Mouse (Mus musculus) limb, embryonic 14.5 days (tissue): ENCODE results near the gene Atxn7l1. TPM values are rescaled to one million over a fixed set of nuclear protein-coding genes. Genes with fewer than 3 reads are reported as not detected.

Experiments used
- ATAC-seq: fragments of 200-750 bp; cut with Nextera tagmentation; 2 replicates; pipeline ENCODE4 v1.8.0; 2017; ENCODE audit warnings: low read depth, moderate number of reproducible peaks, moderate TSS enrichment; ENCODE audit not compliant: low FRiP score
- DNase-seq: peaks from one replicate; pipeline ENCODE4 v3.0.0-alpha.2; 2015; ENCODE audit warnings: low spot score
- H3K27ac ChIP-seq: fragments of 300-500 bp; sonication (generic); replicated peaks from 2 replicates; pipeline ENCODE4 v1.5.1; 2014; ENCODE audit warnings: low read depth, mild to moderate bottlenecking, low read length, moderate library complexity, mixed read lengths
- H3K27me3 ChIP-seq: fragments of 300-500 bp; sonication (generic); 2 replicates; pipeline ENCODE4 v1.6.1; 2014; ENCODE audit warnings: low read length, mixed read lengths; ENCODE audit not compliant: control insufficient read depth, insufficient read depth
- H3K36me3 ChIP-seq: fragments of 300-500 bp; sonication (generic); 2 replicates; pipeline ENCODE4 v1.6.1; 2014; ENCODE audit warnings: mild to moderate bottlenecking, low read length, moderate library complexity, mixed read lengths; ENCODE audit not compliant: control insufficient read depth, insufficient read depth
- H3K4me1 ChIP-seq: fragments of 300-500 bp; sonication (generic); 2 replicates; pipeline ENCODE4 v1.6.1; 2014; ENCODE audit warnings: antibody characterized with exemption, low read length, mixed read lengths; ENCODE audit not compliant: control insufficient read depth, insufficient read depth
- H3K4me2 ChIP-seq: fragments of 300-500 bp; sonication (generic); replicated peaks from 2 replicates; pipeline ENCODE4 v1.6.1; 2014; ENCODE audit warnings: low read depth, mild to moderate bottlenecking, low read length, moderate library complexity; ENCODE audit not compliant: severe bottlenecking
- H3K4me3 ChIP-seq: fragments of 300-500 bp; sonication (generic); replicated peaks from 2 replicates; pipeline ENCODE4 v1.5.1; 2014; ENCODE audit warnings: low read length
- H3K9ac ChIP-seq: fragments of 300-500 bp; sonication (generic); 2 replicates; pipeline ENCODE4 v1.6.1; 2014; ENCODE audit warnings: mild to moderate bottlenecking, low read depth, low read length, moderate library complexity; ENCODE audit not compliant: severe bottlenecking
- H3K9me3 ChIP-seq: fragments of 300-500 bp; sonication (generic); 2 replicates; pipeline ENCODE4 v1.6.1; 2016; ENCODE audit warnings: low read length; ENCODE audit not compliant: control insufficient read depth
- POLR2A ChIP-seq: fragments of 200-500 bp; IDR thresholded peaks from 2 replicates; pipeline ENCODE4 v1.8.0; 2012; ENCODE audit warnings: inconsistent platforms, mild to moderate bottlenecking, moderate library complexity, borderline replicate concordance; ENCODE audit not compliant: insufficient read depth, insufficient read length; ENCODE audit errors: extremely low read depth
- WGBS: fragments of 180-500 bp; shearing (Covaris S2); extraction: QIAGEN DNeasy Blood & Tissue Kit; methylation state at CpG from one replicate; pipeline ENCODE4 v1.1.7; 2014; 5-methylcytosine and 5-hydroxymethylcytosine counted together
- polyA plus RNA-seq, 2 experiments: library from polyadenylated mRNA; depleted of rRNA in 1 of 2; stranded (reverse) in 1 of 2; unstranded in 1 of 2; fragments of >200 nt; fragmentation: Nextera tagmentation in 1 of 2; extraction: Ambion mirVana in 1 of 2; gene quantifications; 2 replicates each; pipeline versions ENCODE4 v1.2.1 to v1.2.3; 2012 to 2014

Gene Atxn7l1
- polyA plus RNA-seq, 2 experiments = 15.3 to 23.1 TPM

- no peak overlapping the region for H3K4me2 ChIP-seq
- H3K27ac ChIP-seq = no peak overlapping the region
- peak; percentile 63 for DNase-seq
- H3K36me3 ChIP-seq = peaks cover 14% of the 10 kb centered on the region
- no peak for TF ChIP-seq POLR2A
- no peaks in the 10 kb centered on the region for H3K27me3 ChIP-seq
- ATAC-seq = no peak
- no peak overlapping the region for H3K9ac ChIP-seq
- WGBS = 42% methylated on average over 6 of the region's 6 CpGs
- H3K4me1 ChIP-seq = peaks cover 3% of the 10 kb centered on the region; the same call in 1 of the 2 replicates
- no peaks in the 10 kb centered on the region for H3K9me3 ChIP-seq
- no peak overlapping the region for H3K4me3 ChIP-seq
Measured at GRCm38 (mm10) chr12:33360729-33361128, 213.2 kb downstream of the Atxn7l1 start.

GRCm38 (mm10) chr12:33364511-33364910 is 217.0 kb downstream of the Atxn7l1 start:
- Histone ChIP-seq H3K27me3 (no peaks in the 10 kb centered on the region), H3K27ac (no peak overlapping the region), H3K4me3 (no peak overlapping the region), H3K4me1 (peaks cover 3% of the 10 kb centered on the region; the same call in 1 of the 2 replicates), H3K4me2 (no peak overlapping the region), H3K36me3 (peaks cover 21% of the 10 kb centered on the region; the same call in 1 of the 2 replicates), H3K9me3 (no peaks in the 10 kb centered on the region), H3K9ac (no peak overlapping the region)
- no peak for ATAC-seq
- no peak for DNase-seq
- WGBS = 76% methylated on average over 8 of the region's 8 CpGs
- TF ChIP-seq POLR2A = no peak

GRCm38 (mm10) chr12:33365133-33365532 is 217.6 kb downstream of the Atxn7l1 start:
- peaks cover 16% of the 10 kb centered on the region; the same call in 1 of the 2 replicates for H3K36me3 ChIP-seq
- no peak overlapping the region for H3K4me2 ChIP-seq
- H3K9me3 ChIP-seq = no peaks in the 10 kb centered on the region
- H3K4me1 ChIP-seq = peaks cover 3% of the 10 kb centered on the region; the same call in 1 of the 2 replicates
- no peak overlapping the region for H3K9ac ChIP-seq
- DNase-seq = no peak
- 89% methylated on average over 8 of the region's 8 CpGs for WGBS
- no peak for ATAC-seq
- H3K27me3 ChIP-seq = no peaks in the 10 kb centered on the region
- TF ChIP-seq POLR2A = no peak
- no peak overlapping the region for H3K27ac ChIP-seq
- no peak overlapping the region for H3K4me3 ChIP-seq

GRCm38 (mm10) chr12:33369555-33369954 is 222.1 kb downstream of the Atxn7l1 start:
- 84% methylated on average over 3 of the region's 3 CpGs for WGBS
- Histone ChIP-seq H3K36me3 (peaks cover 15% of the 10 kb centered on the region; the same call in 1 of the 2 replicates), H3K4me2 (no peak overlapping the region), H3K9ac (no peak overlapping the region), H3K4me3 (no peak overlapping the region), H3K4me1 (no peaks in the 10 kb centered on the region), H3K9me3 (no peaks in the 10 kb centered on the region), H3K27ac (no peak overlapping the region), H3K27me3 (no peaks in the 10 kb centered on the region)
- ATAC-seq (no peak), DNase-seq (no peak)
- no peak for TF ChIP-seq POLR2A

GRCm38 (mm10) chr12:33379624-33380445 is 232.3 kb downstream of the Atxn7l1 start:
- Histone ChIP-seq H3K9me3 (no peaks in the 10 kb centered on the region), H3K4me2 (peak overlapping the region; percentile 36), H3K27me3 (no peaks in the 10 kb centered on the region), H3K36me3 (no peaks in the 10 kb centered on the region), H3K27ac (no peak overlapping the region), H3K9ac (no peak overlapping the region), H3K4me3 (no peak overlapping the region), H3K4me1 (no peaks in the 10 kb centered on the region)
- ATAC-seq = peak; percentile 74
- peak; percentile 71 for DNase-seq
- WGBS = 21% methylated on average over 22 of the region's 22 CpGs
- TF ChIP-seq POLR2A = no peak
